Mouse (Mus musculus): ENCODE results near the gene Fam117b.

GRCm38 (mm10) chr1:59959941-59960340 is 47.1 kb downstream of the Fam117b start:
- TF ChIP-seq MAX (IDR thresholded peaks at IDR 0.05; ENCODE audit: low read length) (no peak), CTCF (conservative IDR thresholded peaks at IDR 0.05 in 1 of 2, IDR thresholded peaks at IDR 0.05 in 1 of 2; ENCODE audit: low read depth in 2 of 2, low read length in 2 of 2) (no peak), ETS1 (conservative IDR thresholded peaks at IDR 0.05; ENCODE audit: low read depth, low read length) (no peak), ZC3H11A (IDR thresholded peaks at IDR 0.05; ENCODE audit: low read depth, low read length) (no peak), SMC3 (IDR thresholded peaks at IDR 0.05; ENCODE audit: low read depth, low read length) (no peak), TCF12 (IDR thresholded peaks at IDR 0.05; ENCODE audit: low read depth, low read length) (no peak)
